Mouse (Mus musculus) intestine, postnatal 0 days (tissue): ENCODE measurements around the gene Rad9b. TPM values are rescaled to one million over a fixed set of nuclear protein-coding genes. Genes with fewer than 3 reads are reported as not detected.

ENCODE experiments used
- ATAC-seq: fragments of 200-750 bp; cut with Nextera tagmentation; 2 replicates; pipeline ENCODE4 v1.8.0; 2017; ENCODE audit warnings: mild to moderate bottlenecking, moderate TSS enrichment, moderate library complexity
- H3K27ac ChIP-seq: fragments of 300-500 bp; sonication (generic); 2 replicates; pipeline ENCODE4 v1.5.1; 2014; ENCODE audit warnings: mild to moderate bottlenecking, low read depth, low read length, moderate library complexity
- H3K27me3 ChIP-seq: fragments of 300-500 bp; sonication (generic); replicated peaks from 2 replicates; pipeline ENCODE4 v1.6.1; 2014; ENCODE audit warnings: low read length, mixed read lengths; ENCODE audit not compliant: control insufficient read depth, insufficient read depth
- H3K36me3 ChIP-seq: fragments of 300-500 bp; sonication (generic); 2 replicates; pipeline ENCODE4 v1.6.1; 2014; ENCODE audit warnings: mild to moderate bottlenecking, moderate library complexity; ENCODE audit not compliant: control insufficient read depth, insufficient read depth
- H3K4me1 ChIP-seq: fragments of 300-500 bp; sonication (generic); replicated peaks from 2 replicates; pipeline ENCODE4 v1.6.1; 2014; ENCODE audit warnings: antibody characterized with exemption, low read length, mixed read lengths; ENCODE audit not compliant: control insufficient read depth, insufficient read depth
- H3K4me2 ChIP-seq: fragments of 300-500 bp; sonication (generic); replicated peaks from 2 replicates; pipeline ENCODE4 v1.6.1; 2014; ENCODE audit warnings: low read depth, mild to moderate bottlenecking, moderate library complexity
- H3K4me3 ChIP-seq: fragments of 300-500 bp; sonication (generic); 2 replicates; pipeline ENCODE4 v1.5.1; 2014; ENCODE audit warnings: low read depth, low read length
- H3K9ac ChIP-seq: fragments of 300-500 bp; sonication (generic); 2 replicates; pipeline ENCODE4 v1.6.1; 2014; ENCODE audit warnings: mild to moderate bottlenecking, low read depth, low read length
- H3K9me3 ChIP-seq: fragments of 300-500 bp; sonication (generic); 2 replicates; pipeline ENCODE4 v1.6.1; 2016; ENCODE audit warnings: mixed run types; ENCODE audit not compliant: control insufficient read depth
- CTCF ChIP-seq: sonication (generic); IDR thresholded peaks from 2 replicates; pipeline ENCODE4 v1.5.1; 2016; ENCODE audit warnings: low read depth, mild to moderate bottlenecking, control low read depth, antibody characterized with exemption, moderate library complexity
- WGBS: fragments of 180-500 bp; shearing (Covaris S2); extraction: QIAGEN DNeasy Blood & Tissue Kit; methylation state at CpG from one replicate; pipeline ENCODE4 v1.1.7; 2014; 5-methylcytosine and 5-hydroxymethylcytosine counted together
- polyA plus RNA-seq: library from polyadenylated mRNA; unstranded; fragments of >200 nt; fragmentation: Nextera tagmentation; extraction: Ambion mirVana; gene quantifications from 2 replicates; pipeline ENCODE4 v1.2.1, GENCODE M21; 2015

The Rad9b gene
- 4.6 and 4.9 TPM in 2 replicates for polyA plus RNA-seq

- Histone ChIP-seq H3K27ac (peak within 1 kb of the TSS; percentile 88), H3K36me3 (no peaks in the 10 kb centered on the region; the same call in 1 of the 2 replicates)
These were observed at the start of gene Rad9b, which contains the start of gene Vps29 for GRCm38 (mm10) chr5:122353807-122354491. Gene Rad9b (minus strand): TSS chr5:122354233. Gene Vps29 (plus strand): TSS chr5:122354369.

GRCm38 (mm10) chr5:122403362-122403761, 49.3 kb upstream of the Rad9b start:
- Histone ChIP-seq H3K4me1 (no peaks in the 10 kb centered on the region), H3K27me3 (no peaks in the 10 kb centered on the region), H3K9me3 (no peaks in the 10 kb centered on the region), H3K9ac (no peak overlapping the region), H3K4me2 (no peak overlapping the region), H3K27ac (no peak overlapping the region), H3K36me3 (peaks cover 70% of the 10 kb centered on the region), H3K4me3 (no peak overlapping the region)
- 91% methylated on average over 12 of the region's 12 CpGs for WGBS
- no peak for TF ChIP-seq CTCF
- no peak for ATAC-seq

More at GRCm38 (mm10) chr5:122353807-122354491, at the start of gene Rad9b, which contains the start of gene Vps29:
- Histone ChIP-seq H3K9me3 (no peaks in the 10 kb centered on the region), H3K4me1 (peaks cover 7% of the 10 kb centered on the region; the same call in 1 of the 2 replicates), H3K4me3 (peak within 1 kb of the TSS; percentile 95), H3K4me2 (peak within 1 kb of the TSS; percentile 75), H3K9ac (peak within 1 kb of the TSS; percentile 76), H3K27me3 (no peaks in the 10 kb centered on the region)
- 1% methylated on average over 51 of the region's 51 CpGs for WGBS
- no peak for TF ChIP-seq CTCF
- ATAC-seq = peak; percentile 96

GRCm38 (mm10) chr5:122402772-122403171, 48.7 kb upstream of the Rad9b start:
- H3K4me3 ChIP-seq = no peak overlapping the region
- no peaks in the 10 kb centered on the region for H3K4me1 ChIP-seq
- no peak overlapping the region for H3K4me2 ChIP-seq
- no peaks in the 10 kb centered on the region for H3K27me3 ChIP-seq
- 84% methylated on average over 5 of the region's 5 CpGs for WGBS
- peaks cover 76% of the 10 kb centered on the region for H3K36me3 ChIP-seq
- peak overlapping the region; percentile 7; the same call in 1 of the 2 replicates for H3K27ac ChIP-seq
- no peak for TF ChIP-seq CTCF
- no peaks in the 10 kb centered on the region for H3K9me3 ChIP-seq
- no peak overlapping the region for H3K9ac ChIP-seq
- ATAC-seq = no peak

- H3K36me3 ChIP-seq = peaks cover 82% of the 10 kb centered on the region
- ATAC-seq = no peak
- H3K27me3 ChIP-seq = no peaks in the 10 kb centered on the region
- no peak overlapping the region for H3K4me3 ChIP-seq
- H3K9me3 ChIP-seq = no peaks in the 10 kb centered on the region
- WGBS = 78% methylated on average over 13 of the region's 13 CpGs
- H3K4me2 ChIP-seq = no peak overlapping the region
- no peak overlapping the region for H3K9ac ChIP-seq
- TF ChIP-seq CTCF = no peak
- H3K4me1 ChIP-seq = no peaks in the 10 kb centered on the region
- 0 out of 2 replicates have a peak overlapping the region, but pooled peaks have one; percentile 7 for H3K27ac ChIP-seq
These were observed 48.1 kb upstream of the Rad9b start for GRCm38 (mm10) chr5:122402160-122402559.

GRCm38 (mm10) chr5:122401303-122401640, 47.2 kb upstream of the Rad9b start:
- no peak for ATAC-seq
- Histone ChIP-seq H3K36me3 (peaks cover 79% of the 10 kb centered on the region), H3K4me1 (no peaks in the 10 kb centered on the region), H3K4me2 (no peak overlapping the region), H3K27ac (no peak overlapping the region), H3K27me3 (no peaks in the 10 kb centered on the region), H3K9me3 (no peaks in the 10 kb centered on the region), H3K9ac (no peak overlapping the region), H3K4me3 (no peak overlapping the region)
- 22% methylated on average over 8 of the region's 8 CpGs for WGBS
- peak; percentile 98 for TF ChIP-seq CTCF

GRCm38 (mm10) chr5:122400628-122401302, 46.7 kb upstream of the Rad9b start:
- Histone ChIP-seq H3K27ac (no peak overlapping the region; the same call in 1 of the 2 replicates), H3K4me2 (no peak overlapping the region), H3K9ac (no peak overlapping the region), H3K9me3 (no peaks in the 10 kb centered on the region), H3K4me1 (no peaks in the 10 kb centered on the region), H3K4me3 (no peak overlapping the region), H3K36me3 (peaks cover 74% of the 10 kb centered on the region), H3K27me3 (no peaks in the 10 kb centered on the region)
- ATAC-seq = 0 out of 2 replicates have a peak, but pooled peaks have one; percentile 26
- WGBS = 68% methylated on average over 18 of the region's 18 CpGs
- no peak for TF ChIP-seq CTCF
